Mouse (Mus musculus) lung, postnatal 0 days (tissue): ENCODE measurements around the gene Ppa1. TPM values are rescaled to one million over a fixed set of nuclear protein-coding genes. Genes with fewer than 3 reads are reported as not detected.

Experiments used
- ATAC-seq: fragments of 200-750 bp; cut with Nextera tagmentation; 2 replicates; pipeline ENCODE4 v1.8.0; 2017; ENCODE audit warnings: moderate library complexity
- DNase-seq: peaks from one replicate; pipeline ENCODE4 v3.0.0-alpha.2; 2016; ENCODE audit warnings: low spot score
- H3K27ac ChIP-seq: fragments of 300-500 bp; sonication (generic); 2 replicates; pipeline ENCODE4 v1.5.1; 2014; ENCODE audit warnings: antibody characterized with exemption, mild to moderate bottlenecking, low read length, mixed read lengths
- H3K27me3 ChIP-seq: fragments of 300-500 bp; sonication (generic); replicated peaks from 2 replicates; pipeline ENCODE4 v1.6.1; 2014; ENCODE audit warnings: low read length, mixed read lengths; ENCODE audit not compliant: insufficient read depth
- H3K36me3 ChIP-seq: fragments of 300-500 bp; sonication (generic); 2 replicates; pipeline ENCODE4 v1.6.1; 2014; ENCODE audit warnings: low read length, mixed read lengths; ENCODE audit not compliant: insufficient read depth
- H3K4me1 ChIP-seq: fragments of 300-500 bp; sonication (generic); 2 replicates; pipeline ENCODE4 v1.6.1; 2014; ENCODE audit warnings: antibody characterized with exemption, low read depth, low read length, mixed read lengths; ENCODE audit not compliant: insufficient read depth
- H3K4me2 ChIP-seq: fragments of 300-500 bp; sonication (generic); replicated peaks from 2 replicates; pipeline ENCODE4 v1.6.1; 2014; ENCODE audit warnings: low read depth, mild to moderate bottlenecking, low read length, moderate library complexity, mixed read lengths
- H3K4me3 ChIP-seq: fragments of 300-500 bp; sonication (generic); 2 replicates; pipeline ENCODE4 v1.5.1; 2014; ENCODE audit warnings: low read depth, low read length
- H3K9ac ChIP-seq: fragments of 300-500 bp; sonication (generic); replicated peaks from 2 replicates; pipeline ENCODE4 v1.6.1; 2014; ENCODE audit warnings: low read depth, mild to moderate bottlenecking
- H3K9me3 ChIP-seq: fragments of 300-500 bp; sonication (generic); 2 replicates; pipeline ENCODE4 v1.6.1; 2016; ENCODE audit warnings: low read length, mixed read lengths
- CTCF ChIP-seq: IDR thresholded peaks from 2 replicates; pipeline ENCODE4 v1.5.1; 2016; ENCODE audit warnings: antibody characterized with exemption, mild to moderate bottlenecking
- EP300 ChIP-seq: IDR thresholded peaks from 2 replicates; pipeline ENCODE4 v1.6.1; 2016; ENCODE audit warnings: antibody characterized with exemption, mild to moderate bottlenecking, control low read depth
- WGBS: fragments of 180-500 bp; shearing (Covaris S2); extraction: QIAGEN DNeasy Blood & Tissue Kit; methylation state at CpG from one replicate; pipeline ENCODE4 v1.1.7; 2014; 5-methylcytosine and 5-hydroxymethylcytosine counted together
- polyA plus RNA-seq: library from polyadenylated mRNA; unstranded; fragments of >200 nt; fragmentation: Nextera tagmentation; extraction: Ambion mirVana; gene quantifications from 2 replicates; pipeline ENCODE4 v1.2.1, GENCODE M21; 2015

The Ppa1 gene
- polyA plus RNA-seq, 1 experiment from 2014 or later = 39.8 TPM

GRCm38 (mm10) chr10:61665651-61666050, 17.3 kb downstream of the Ppa1 start:
- TF ChIP-seq CTCF = no peak
- TF ChIP-seq EP300 = no peak
- H3K4me3 ChIP-seq = no peak overlapping the region
- 91% methylated on average over 3 of the region's 3 CpGs for WGBS
- H3K9me3 ChIP-seq = no peaks in the 10 kb centered on the region
- no peak overlapping the region for H3K27ac ChIP-seq
- no peaks in the 10 kb centered on the region for H3K27me3 ChIP-seq
- H3K9ac ChIP-seq = no peak overlapping the region
- H3K4me1 ChIP-seq = no peaks in the 10 kb centered on the region
- H3K36me3 ChIP-seq = 0 out of 2 replicates have a peak, but pooled peaks cover 4% of the 10 kb centered on the region
- DNase-seq (no peak), ATAC-seq (no peak)
- no peak overlapping the region for H3K4me2 ChIP-seq

GRCm38 (mm10) chr10:61669289-61669688, 20.9 kb downstream of the Ppa1 start:
- TF ChIP-seq CTCF = no peak
- TF ChIP-seq EP300 = no peak
- H3K4me3 ChIP-seq = no peak overlapping the region
- DNase-seq (no peak), ATAC-seq (no peak)
- no peaks in the 10 kb centered on the region for H3K27me3 ChIP-seq
- H3K9ac ChIP-seq = no peak overlapping the region
- 66% methylated on average over 7 of the region's 7 CpGs for WGBS
- no peaks in the 10 kb centered on the region for H3K4me1 ChIP-seq
- H3K9me3 ChIP-seq = no peaks in the 10 kb centered on the region
- H3K27ac ChIP-seq = no peak overlapping the region
- H3K4me2 ChIP-seq = no peak overlapping the region
- H3K36me3 ChIP-seq = no peaks in the 10 kb centered on the region

GRCm38 (mm10) chr10:61669896-61670295, 21.5 kb downstream of the Ppa1 start:
- TF ChIP-seq CTCF (no peak), EP300 (no peak)
- Histone ChIP-seq H3K36me3 (no peaks in the 10 kb centered on the region), H3K9me3 (no peaks in the 10 kb centered on the region), H3K4me3 (no peak overlapping the region), H3K27me3 (no peaks in the 10 kb centered on the region), H3K9ac (no peak overlapping the region), H3K27ac (no peak overlapping the region), H3K4me1 (no peaks in the 10 kb centered on the region), H3K4me2 (no peak overlapping the region)
- ATAC-seq = peak; percentile 48
- peak; percentile 29 for DNase-seq

GRCm38 (mm10) chr10:61670758-61671157, 22.4 kb downstream of the Ppa1 start:
- DNase-seq (no peak), ATAC-seq (no peak)
- Histone ChIP-seq H3K36me3 (no peaks in the 10 kb centered on the region), H3K27me3 (no peaks in the 10 kb centered on the region), H3K27ac (no peak overlapping the region), H3K9me3 (no peaks in the 10 kb centered on the region), H3K9ac (no peak overlapping the region), H3K4me3 (no peak overlapping the region), H3K4me1 (no peaks in the 10 kb centered on the region), H3K4me2 (no peak overlapping the region)
- WGBS = 99% methylated on average over 3 of the region's 3 CpGs
- TF ChIP-seq CTCF (peak; percentile 35), EP300 (no peak)

GRCm38 (mm10) chr10:61675935-61676334, 27.6 kb downstream of the Ppa1 start:
- Histone ChIP-seq H3K9me3 (no peaks in the 10 kb centered on the region), H3K36me3 (no peaks in the 10 kb centered on the region), H3K4me3 (no peak overlapping the region), H3K27me3 (no peaks in the 10 kb centered on the region), H3K9ac (no peak overlapping the region), H3K4me1 (peaks cover 7% of the 10 kb centered on the region; the same call in 1 of the 2 replicates), H3K4me2 (no peak overlapping the region), H3K27ac (no peak overlapping the region)
- no peak for ATAC-seq
- 70% methylated on average over 3 of the region's 3 CpGs for WGBS
- no peak for DNase-seq
- no peak for TF ChIP-seq EP300
- no peak for TF ChIP-seq CTCF

- H3K4me1 ChIP-seq = peaks cover 11% of the 10 kb centered on the region; the same call in 1 of the 2 replicates
- H3K9ac ChIP-seq = peak overlapping the region; percentile 92
- peak overlapping the region; percentile 95 for H3K4me3 ChIP-seq
- TF ChIP-seq EP300 = no peak
- no peak for TF ChIP-seq CTCF
- 32% methylated on average over 9 of the region's 9 CpGs for WGBS
- no peaks in the 10 kb centered on the region for H3K36me3 ChIP-seq
- peak; percentile 1; the same call in 1 of the 2 replicates for ATAC-seq
- H3K9me3 ChIP-seq = no peaks in the 10 kb centered on the region
- H3K27ac ChIP-seq = peak overlapping the region; percentile 92
- DNase-seq = no peak
- peak overlapping the region; percentile 60 for H3K4me2 ChIP-seq
- H3K27me3 ChIP-seq = no peaks in the 10 kb centered on the region
These were observed 31.2 kb downstream of the Ppa1 start for GRCm38 (mm10) chr10:61679545-61679944.
